Mouse (Mus musculus) liver, postnatal 0 days (tissue): Measurements from ENCODE around the gene Tmem121. TPM values are rescaled to one million over a fixed set of nuclear protein-coding genes. Genes with fewer than 3 reads are reported as not detected.

ENCODE experiments used
- ATAC-seq: fragments of 200-750 bp; cut with Nextera tagmentation; 2 replicates; pipeline ENCODE4 v1.8.0; 2017; ENCODE audit warnings: mild to moderate bottlenecking, moderate library complexity
- DNase-seq: peaks from one replicate; pipeline ENCODE4 v3.0.0-alpha.2; 2016
- H3K27ac ChIP-seq: fragments of 300-500 bp; sonication (generic); 2 replicates; pipeline ENCODE4 v1.5.1; 2014; ENCODE audit warnings: antibody characterized with exemption, moderate library complexity, mild to moderate bottlenecking, low read depth
- H3K27me3 ChIP-seq: fragments of 300-500 bp; sonication (generic); 2 replicates; pipeline ENCODE4 v1.6.1; 2014; ENCODE audit warnings: low read length, control low read depth, mixed read lengths; ENCODE audit not compliant: insufficient read depth
- H3K36me3 ChIP-seq: fragments of 300-500 bp; sonication (generic); replicated peaks from 2 replicates; pipeline ENCODE4 v1.6.1; 2014; ENCODE audit warnings: mild to moderate bottlenecking, control low read depth, low read length, moderate library complexity, mixed read lengths; ENCODE audit not compliant: insufficient read depth
- H3K4me1 ChIP-seq: fragments of 300-500 bp; sonication (generic); 2 replicates; pipeline ENCODE4 v1.6.1; 2014; ENCODE audit warnings: antibody characterized with exemption, mild to moderate bottlenecking, control low read depth; ENCODE audit not compliant: insufficient read depth
- H3K4me2 ChIP-seq: fragments of 300-500 bp; sonication (generic); 2 replicates; pipeline ENCODE4 v1.6.1; 2014; ENCODE audit warnings: low read depth, mild to moderate bottlenecking, low read length, moderate library complexity, mixed read lengths
- H3K4me3 ChIP-seq: fragments of 300-500 bp; sonication (generic); 2 replicates; pipeline ENCODE4 v1.5.1; 2014; ENCODE audit warnings: low read depth, low read length
- H3K9ac ChIP-seq: fragments of 300-500 bp; sonication (generic); replicated peaks from 2 replicates; pipeline ENCODE4 v1.6.1; 2014; ENCODE audit warnings: mild to moderate bottlenecking, moderate library complexity
- H3K9me3 ChIP-seq: fragments of 300-500 bp; sonication (generic); 2 replicates; pipeline ENCODE4 v1.6.1; 2016; ENCODE audit warnings: mild to moderate bottlenecking, control low read depth, low read length, mixed read lengths
- CTCF ChIP-seq: sonication (generic); IDR thresholded peaks from 2 replicates; pipeline ENCODE4 v1.5.1; 2016; ENCODE audit warnings: antibody characterized with exemption, low read depth
- EP300 ChIP-seq: IDR thresholded peaks from 2 replicates; pipeline ENCODE4 v1.6.1; 2016; ENCODE audit warnings: antibody characterized with exemption, low read depth, mild to moderate bottlenecking
- WGBS: fragments of 180-500 bp; shearing (Covaris S2); extraction: QIAGEN DNeasy Blood & Tissue Kit; methylation state at CpG from one replicate; pipeline ENCODE4 v1.1.7; 2014; ENCODE audit not compliant: insufficient replicate concordance; 5-methylcytosine and 5-hydroxymethylcytosine counted together
- polyA plus RNA-seq: library from polyadenylated mRNA; unstranded; fragments of >200 nt; fragmentation: Nextera tagmentation; extraction: Ambion mirVana; gene quantifications from 2 replicates; pipeline ENCODE4 v1.2.1, GENCODE M21; 2015

Tmem121 gene
- polyA plus RNA-seq, 1 experiment from 2014 or later: 0.21 TPM

- ATAC-seq: no peak
- no peak for DNase-seq
Measured at GRCm38 (mm10) chr12:113176960-113177725, 8.6 kb upstream of the Tmem121 start.

DNA sequence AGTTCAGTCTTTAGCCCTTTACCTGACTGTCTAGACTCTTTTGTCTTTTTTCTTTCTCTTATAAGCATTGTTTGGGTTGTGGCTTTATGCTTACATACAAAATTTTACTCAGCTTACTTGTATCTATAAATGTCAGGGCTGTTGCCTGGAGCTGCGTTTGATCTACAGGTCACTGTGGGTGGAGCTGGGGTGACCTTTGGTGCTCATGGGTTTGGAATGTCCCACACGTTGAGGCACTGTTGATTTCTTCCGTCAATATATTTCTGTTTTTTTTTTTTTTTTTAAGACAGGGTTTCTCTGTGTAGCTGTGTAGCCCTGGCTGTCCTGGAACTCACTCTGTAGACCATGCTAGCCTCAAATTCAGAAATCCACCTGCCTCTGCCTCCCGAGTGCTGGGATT lies 4.7 kb upstream of the Tmem121 start:
- ATAC-seq: no peak
- 53% methylated on average over 4 of the region's 4 CpGs for WGBS
- no peak overlapping the region for H3K27ac ChIP-seq
- peaks cover 10% of the 10 kb centered on the region for H3K27me3 ChIP-seq
- H3K36me3 ChIP-seq: no peaks in the 10 kb centered on the region
- H3K4me2 ChIP-seq: no peak overlapping the region
- H3K9ac ChIP-seq: no peak overlapping the region
- DNase-seq: no peak
- TF ChIP-seq CTCF (no peak), EP300 (no peak)
- H3K4me3 ChIP-seq: no peak overlapping the region
- no peaks in the 10 kb centered on the region for H3K9me3 ChIP-seq
- H3K4me1 ChIP-seq: 0 out of 2 replicates have a peak, but pooled peaks cover 2% of the 10 kb centered on the region

More at GRCm38 (mm10) chr12:113176960-113177725, 8.6 kb upstream of the Tmem121 start:
- WGBS: 78% methylated on average over 18 of the region's 18 CpGs
- H3K27me3 ChIP-seq: no peaks in the 10 kb centered on the region
- no peak overlapping the region for H3K4me2 ChIP-seq
- no peak overlapping the region for H3K27ac ChIP-seq
- H3K4me3 ChIP-seq: no peak overlapping the region
- no peaks in the 10 kb centered on the region for H3K36me3 ChIP-seq
- TF ChIP-seq EP300: no peak
- no peak for TF ChIP-seq CTCF
- no peaks in the 10 kb centered on the region for H3K4me1 ChIP-seq
- no peak overlapping the region for H3K9ac ChIP-seq
- H3K9me3 ChIP-seq: no peaks in the 10 kb centered on the region

- Histone ChIP-seq H3K4me1 (peaks cover 10% of the 10 kb centered on the region; the same call in 1 of the 2 replicates), H3K4me2 (no peak overlapping the region), H3K4me3 (no peak overlapping the region), H3K36me3 (no peaks in the 10 kb centered on the region), H3K27ac (no peak overlapping the region), H3K9me3 (no peaks in the 10 kb centered on the region), H3K27me3 (peaks cover 29% of the 10 kb centered on the region), H3K9ac (no peak overlapping the region)
- 54% methylated on average over 5 of the region's 5 CpGs for WGBS
- no peak for TF ChIP-seq EP300
- TF ChIP-seq CTCF: no peak
- DNase-seq: no peak
- no peak for ATAC-seq
Measured at GRCm38 (mm10) chr12:113184945-113185344, 785 bp upstream of the Tmem121 start.

- TF ChIP-seq CTCF (no peak), EP300 (no peak)
- H3K9me3 ChIP-seq: no peaks in the 10 kb centered on the region
- ATAC-seq: no peak
- 47% methylated on average over 12 of the region's 12 CpGs for WGBS
- no peak overlapping the region for H3K9ac ChIP-seq
- H3K4me1 ChIP-seq: peaks cover 10% of the 10 kb centered on the region; the same call in 1 of the 2 replicates
- no peak overlapping the region for H3K27ac ChIP-seq
- peak overlapping the region; percentile 46 for H3K4me3 ChIP-seq
- DNase-seq: no peak
- H3K36me3 ChIP-seq: no peaks in the 10 kb centered on the region
- H3K4me2 ChIP-seq: peak overlapping the region; percentile 70
- peaks cover 29% of the 10 kb centered on the region for H3K27me3 ChIP-seq
Measured at GRCm38 (mm10) chr12:113186326-113187010, 738 bp downstream of the Tmem121 start.

DNA sequence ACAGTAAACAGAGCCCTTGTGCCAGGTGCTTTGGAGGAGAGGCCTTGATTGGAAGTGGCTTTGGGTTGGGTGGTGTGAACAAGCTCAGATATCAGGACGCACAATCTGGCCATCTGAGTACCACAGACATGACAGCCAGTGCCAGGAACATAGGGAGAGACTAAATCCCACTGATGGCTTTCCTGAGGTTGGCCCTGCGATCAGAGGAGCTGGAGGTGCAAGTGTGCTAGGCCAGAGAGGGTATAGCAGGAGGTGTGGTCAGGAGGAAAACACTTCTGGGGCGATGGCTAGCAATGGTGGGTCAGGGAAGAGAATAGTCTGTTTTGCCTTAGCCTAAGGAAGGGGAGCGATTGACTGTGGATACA lies 1.3 kb downstream of the Tmem121 start:
- no peak for DNase-seq
- H3K4me2 ChIP-seq: no peak overlapping the region
- no peak overlapping the region for H3K27ac ChIP-seq
- peaks cover 29% of the 10 kb centered on the region for H3K27me3 ChIP-seq
- no peak overlapping the region for H3K4me3 ChIP-seq
- no peak for ATAC-seq
- 47% methylated on average over 4 of the region's 4 CpGs for WGBS
- no peaks in the 10 kb centered on the region for H3K9me3 ChIP-seq
- H3K9ac ChIP-seq: no peak overlapping the region
- H3K4me1 ChIP-seq: peaks cover 10% of the 10 kb centered on the region; the same call in 1 of the 2 replicates
- H3K36me3 ChIP-seq: no peaks in the 10 kb centered on the region
- no peak for TF ChIP-seq CTCF
- TF ChIP-seq EP300: no peak

- 5% methylated on average over 56 of the region's 56 CpGs for WGBS
Measured at GRCm38 (mm10) chr12:113187584-113188295, 2.0 kb downstream of the Tmem121 start.

More at GRCm38 (mm10) chr12:113187584-113188295, 2.0 kb downstream of the Tmem121 start:
- no peaks in the 10 kb centered on the region for H3K36me3 ChIP-seq
- peak; percentile 81 for DNase-seq
- ATAC-seq: peak; percentile 62
- TF ChIP-seq CTCF (peak; percentile 81), EP300 (no peak)
- no peak overlapping the region for H3K9ac ChIP-seq
- peak overlapping the region; percentile 4 for H3K4me3 ChIP-seq
- peak overlapping the region; percentile 53 for H3K4me2 ChIP-seq
- H3K27ac ChIP-seq: no peak overlapping the region
- H3K4me1 ChIP-seq: peaks cover 10% of the 10 kb centered on the region; the same call in 1 of the 2 replicates
- H3K27me3 ChIP-seq: peaks cover 29% of the 10 kb centered on the region
- H3K9me3 ChIP-seq: no peaks in the 10 kb centered on the region
